Mouse (Mus musculus) megakaryocyte, embryonic 14.5 days (primary cell): ENCODE measurements around the gene Fxr2.

ENCODE experiments used
- FLI1 ChIP-seq: IDR thresholded peaks from 2 replicates; pipeline ENCODE4 v1.6.1; 2012; ENCODE audit warnings: low read length, inconsistent platforms, mixed read lengths
- GATA1 ChIP-seq: IDR thresholded peaks from 3 replicates; pipeline ENCODE4 v1.6.1; 2012; ENCODE audit warnings: mixed read lengths, low read length, inconsistent platforms, borderline replicate concordance

DNA sequence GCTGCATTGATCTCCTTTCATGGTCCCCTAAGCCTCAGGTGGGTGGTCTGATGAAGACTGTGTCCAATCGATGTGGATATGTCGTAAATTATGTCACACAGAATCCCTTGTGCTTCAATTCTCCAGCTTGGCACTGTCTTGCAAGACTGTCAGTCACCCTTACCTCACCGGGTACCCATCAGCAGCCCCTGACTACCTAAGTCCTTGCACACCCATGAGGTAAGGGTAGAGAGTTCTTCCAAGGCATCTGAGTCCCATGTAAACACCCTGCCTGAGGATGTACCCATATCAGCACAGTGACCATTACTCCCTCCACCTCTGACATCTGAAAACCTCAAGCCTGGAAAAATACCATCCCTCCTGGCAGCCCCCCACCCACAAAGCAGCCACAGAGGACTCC, 28.4 kb upstream of the Fxr2 start:
- no peak for TF ChIP-seq GATA1
- TF ChIP-seq FLI1: no peak
